Mouse (Mus musculus) stomach, postnatal 0 days (tissue): ENCODE results near the gene Tpmt.

Experiments
- CTCF ChIP-seq: IDR thresholded peaks from 2 replicates; pipeline ENCODE4 v1.5.1; 2016; ENCODE audit warnings: antibody characterized with exemption, low read depth, mild to moderate bottlenecking, moderate library complexity
- EP300 ChIP-seq: optimal IDR thresholded peaks from 2 replicates; pipeline ENCODE3; 2016; ENCODE audit warnings: antibody characterized with exemption

- no peak for TF ChIP-seq EP300
- TF ChIP-seq CTCF: no peak
Observed at GRCm38 (mm10) chr13:47056781-47057180, 12.2 kb upstream of the Tpmt start.
